Mouse (Mus musculus) lung, postnatal 0 days (tissue): ENCODE data around the gene Uvrag.

ENCODE experiments used
- CTCF ChIP-seq: IDR thresholded peaks from 2 replicates; pipeline ENCODE4 v1.5.1; 2016; ENCODE audit warnings: antibody characterized with exemption, mild to moderate bottlenecking
- EP300 ChIP-seq: IDR thresholded peaks from 2 replicates; pipeline ENCODE4 v1.6.1; 2016; ENCODE audit warnings: antibody characterized with exemption, mild to moderate bottlenecking, control low read depth

GRCm38 (mm10) chr7:99155311-99156289 is 14.7 kb upstream of the Uvrag start:
- TF ChIP-seq CTCF (no peak), EP300 (no peak)
